Mouse (Mus musculus) gastrocnemius, adult 8-10 months (tissue): ENCODE results near the gene Tom1l2. TPM values are rescaled to one million over a fixed set of nuclear protein-coding genes. Genes with fewer than 3 reads are reported as not detected.

Source experiments
- DNase-seq, 2 experiments: peaks; one replicate each; pipeline ENCODE4 v3.0.0; 2022; ENCODE audit warnings: low spot score in 2 of 2
- total RNA-seq, 4 experiments: library from RNA; stranded (reverse); gene quantifications; 2 replicates each; pipeline ENCODE4 v1.2.4; 2022

Gene Tom1l2
- total RNA-seq, 4 experiments from 2014 or later = 61.0 to 68.8 (median 65.7) TPM

GRCm38 (mm10) chr11:60346537-60346936, 6.2 kb downstream of the Tom1l2 start:
- DNase-seq = peak in 1 of 2 experiments; percentile 22

GRCm38 (mm10) chr11:60345868-60346267, 6.8 kb downstream of the Tom1l2 start:
- no peak for DNase-seq

GRCm38 (mm10) chr11:60339361-60339760, 13.3 kb downstream of the Tom1l2 start:
- no peak for DNase-seq

- peak in 1 of 2 experiments; percentile 35 for DNase-seq
Measured at GRCm38 (mm10) chr11:60338291-60338690, 14.4 kb downstream of the Tom1l2 start.

GRCm38 (mm10) chr11:60335771-60336170, 16.9 kb downstream of the Tom1l2 start:
- no peak for DNase-seq

GRCm38 (mm10) chr11:60334124-60334523, 18.6 kb downstream of the Tom1l2 start:
- DNase-seq = no peak

- DNase-seq = no peak
Measured at GRCm38 (mm10) chr11:60333461-60333860, 19.2 kb downstream of the Tom1l2 start.

GRCm38 (mm10) chr11:60330551-60330950, 22.2 kb downstream of the Tom1l2 start:
- DNase-seq = no peak

GRCm38 (mm10) chr11:60323731-60324130, 29.0 kb downstream of the Tom1l2 start:
- no peak for DNase-seq

- DNase-seq = no peak
Measured at GRCm38 (mm10) chr11:60321438-60321837, 31.3 kb downstream of the Tom1l2 start.

GRCm38 (mm10) chr11:60320426-60321037, 32.2 kb downstream of the Tom1l2 start:
- no peak for DNase-seq

GRCm38 (mm10) chr11:60319257-60320066, 33.2 kb downstream of the Tom1l2 start:
- no peak for DNase-seq

GRCm38 (mm10) chr11:60318716-60319115, 34.0 kb downstream of the Tom1l2 start:
- DNase-seq = no peak

- DNase-seq = no peak
Measured at GRCm38 (mm10) chr11:60317376-60318102, 35.2 kb downstream of the Tom1l2 start.

GRCm38 (mm10) chr11:60316883-60317282, 35.8 kb downstream of the Tom1l2 start:
- DNase-seq = no peak

- no peak for DNase-seq
Measured at GRCm38 (mm10) chr11:60316250-60316649, 36.5 kb downstream of the Tom1l2 start.

- DNase-seq = peak; percentile 42 to 50
Measured at GRCm38 (mm10) chr11:60311025-60311854, 41.5 kb downstream of the Tom1l2 start.

GRCm38 (mm10) chr11:60309875-60310274, 42.8 kb downstream of the Tom1l2 start:
- no peak for DNase-seq

GRCm38 (mm10) chr11:60308506-60309116, 44.1 kb downstream of the Tom1l2 start:
- DNase-seq = no peak

- DNase-seq = no peak
Measured at GRCm38 (mm10) chr11:60308061-60308460, 44.6 kb downstream of the Tom1l2 start.

- DNase-seq = no peak
Measured at GRCm38 (mm10) chr11:60307375-60307825, 45.3 kb downstream of the Tom1l2 start.
